Mouse (Mus musculus) lung, embryonic 14.5 days (tissue): ENCODE results near the gene Gm5148. TPM values are rescaled to one million over a fixed set of nuclear protein-coding genes. Genes with fewer than 3 reads are reported as not detected.
A peak's percentile ranks its signal among the peaks of the same experiment; 100 is the strongest.

ENCODE experiments used
- ATAC-seq: fragments of 200-750 bp; cut with Nextera tagmentation; 2 replicates; pipeline ENCODE4 v1.8.0; 2017; ENCODE audit warnings: mild to moderate bottlenecking, moderate TSS enrichment, moderate library complexity; ENCODE audit not compliant: insufficient read depth
- DNase-seq: peaks from one replicate; pipeline ENCODE4 v3.0.0-alpha.2; 2015
- H3K27ac ChIP-seq: fragments of 300-500 bp; sonication (generic); 2 replicates; pipeline ENCODE4 v1.5.1; 2014; ENCODE audit warnings: low read depth, mild to moderate bottlenecking, moderate library complexity
- H3K27me3 ChIP-seq: fragments of 300-500 bp; sonication (generic); 2 replicates; pipeline ENCODE4 v1.6.1; 2014; ENCODE audit warnings: low read length, control low read depth; ENCODE audit not compliant: insufficient read depth
- H3K36me3 ChIP-seq: fragments of 300-500 bp; sonication (generic); 2 replicates; pipeline ENCODE4 v1.6.1; 2014; ENCODE audit warnings: control low read depth; ENCODE audit not compliant: insufficient read depth
- H3K4me1 ChIP-seq: fragments of 300-500 bp; sonication (generic); 2 replicates; pipeline ENCODE4 v1.6.1; 2014; ENCODE audit warnings: antibody characterized with exemption, control low read depth; ENCODE audit not compliant: insufficient read depth
- H3K4me2 ChIP-seq: fragments of 300-500 bp; sonication (generic); 2 replicates; pipeline ENCODE4 v1.6.1; 2014; ENCODE audit warnings: mild to moderate bottlenecking
- H3K4me3 ChIP-seq: fragments of 300-500 bp; sonication (generic); 2 replicates; pipeline ENCODE4 v1.5.1; 2014; ENCODE audit warnings: low read depth, low read length
- H3K9ac ChIP-seq: fragments of 300-500 bp; sonication (generic); 2 replicates; pipeline ENCODE4 v1.6.1; 2014
- H3K9me3 ChIP-seq: fragments of 300-500 bp; sonication (generic); 2 replicates; pipeline ENCODE4 v1.6.1; 2016; ENCODE audit warnings: low read depth, low read length, control low read depth
- CTCF ChIP-seq: IDR thresholded peaks from 2 replicates; pipeline ENCODE4 v1.5.1; 2016; ENCODE audit warnings: antibody characterized with exemption, low read depth
- WGBS: fragments of 180-500 bp; shearing (Covaris S2); extraction: QIAGEN DNeasy Blood & Tissue Kit; methylation state at CpG from one replicate; pipeline ENCODE4 v1.1.7; 2014; 5-methylcytosine and 5-hydroxymethylcytosine counted together
- polyA plus RNA-seq: library from polyadenylated mRNA; unstranded; fragments of >200 nt; fragmentation: Nextera tagmentation; extraction: Ambion mirVana; gene quantifications from 2 replicates; pipeline ENCODE4 v1.2.1, GENCODE M21; 2014

Gene Gm5148
- polyA plus RNA-seq, 1 experiment from 2014 or later = 6.7 TPM

DNA sequence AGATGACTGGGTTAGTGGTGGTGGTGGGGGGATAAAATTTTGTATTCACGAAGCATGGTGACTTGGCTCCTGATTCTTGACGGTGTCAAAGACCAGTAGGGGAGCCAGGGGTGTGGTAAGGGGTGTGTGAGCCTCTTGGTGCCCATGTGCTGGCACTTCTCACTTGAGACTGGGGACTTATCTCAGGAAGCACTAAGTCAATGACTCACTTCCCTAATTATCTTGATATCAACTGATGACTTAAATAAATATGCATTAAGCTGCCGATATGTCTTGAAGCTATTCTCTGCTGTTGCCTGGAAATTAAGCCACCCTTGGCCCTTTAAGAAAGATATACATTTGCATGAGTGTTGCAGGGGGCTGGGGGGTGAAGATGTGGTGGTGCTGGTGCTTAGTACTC, 38.0 kb upstream of the Gm5148 start:
- Histone ChIP-seq H3K9ac (no peak overlapping the region), H3K27ac (no peak overlapping the region), H3K4me2 (no peak overlapping the region), H3K36me3 (no peaks in the 10 kb centered on the region), H3K9me3 (no peaks in the 10 kb centered on the region), H3K4me3 (no peak overlapping the region), H3K4me1 (peaks cover 2% of the 10 kb centered on the region), H3K27me3 (no peaks in the 10 kb centered on the region)
- ATAC-seq (no peak), DNase-seq (no peak)
- 67% methylated on average over 3 of the region's 3 CpGs for WGBS
- TF ChIP-seq CTCF = no peak

DNA sequence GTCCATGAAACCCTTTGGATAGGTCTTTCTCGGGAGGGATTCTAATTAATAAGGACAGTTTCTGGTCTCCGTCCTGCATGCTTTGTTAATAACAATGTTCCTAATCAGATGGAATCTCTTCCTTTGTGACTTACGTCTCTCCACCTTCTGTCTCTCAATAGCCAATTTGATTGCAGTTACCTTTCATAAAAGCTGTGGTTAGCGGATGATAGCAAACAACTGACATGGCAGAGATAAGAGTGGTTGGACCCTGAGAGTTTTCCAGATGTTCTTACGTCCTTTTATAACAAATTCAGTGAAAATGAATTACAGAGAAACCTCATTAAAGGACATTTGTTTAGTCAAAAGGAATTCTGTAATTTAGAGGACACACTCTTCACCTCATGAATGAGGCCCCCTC, 37.5 kb upstream of the Gm5148 start:
- DNase-seq (no peak), ATAC-seq (no peak)
- H3K27me3 ChIP-seq = no peaks in the 10 kb centered on the region
- no peak overlapping the region for H3K9ac ChIP-seq
- TF ChIP-seq CTCF = no peak
- H3K4me3 ChIP-seq = no peak overlapping the region
- WGBS = 71% methylated on average over 5 of the region's 5 CpGs
- H3K4me1 ChIP-seq = no peaks in the 10 kb centered on the region; the same call in 1 of the 2 replicates
- H3K4me2 ChIP-seq = no peak overlapping the region
- no peak overlapping the region for H3K27ac ChIP-seq
- no peaks in the 10 kb centered on the region for H3K9me3 ChIP-seq
- H3K36me3 ChIP-seq = no peaks in the 10 kb centered on the region

- DNase-seq (no peak), ATAC-seq (no peak)
- no peak for TF ChIP-seq CTCF
- Histone ChIP-seq H3K36me3 (no peaks in the 10 kb centered on the region), H3K27ac (no peak overlapping the region), H3K9me3 (no peaks in the 10 kb centered on the region; the same call in 1 of the 2 replicates), H3K4me3 (no peak overlapping the region), H3K27me3 (no peaks in the 10 kb centered on the region), H3K4me2 (no peak overlapping the region), H3K4me1 (no peaks in the 10 kb centered on the region; the same call in 1 of the 2 replicates), H3K9ac (no peak overlapping the region)
- WGBS = 71% methylated on average over 6 of the region's 6 CpGs
Measured at GRCm38 (mm10) chr3:37760866-37761265, 36.6 kb upstream of the Gm5148 start.

DNA sequence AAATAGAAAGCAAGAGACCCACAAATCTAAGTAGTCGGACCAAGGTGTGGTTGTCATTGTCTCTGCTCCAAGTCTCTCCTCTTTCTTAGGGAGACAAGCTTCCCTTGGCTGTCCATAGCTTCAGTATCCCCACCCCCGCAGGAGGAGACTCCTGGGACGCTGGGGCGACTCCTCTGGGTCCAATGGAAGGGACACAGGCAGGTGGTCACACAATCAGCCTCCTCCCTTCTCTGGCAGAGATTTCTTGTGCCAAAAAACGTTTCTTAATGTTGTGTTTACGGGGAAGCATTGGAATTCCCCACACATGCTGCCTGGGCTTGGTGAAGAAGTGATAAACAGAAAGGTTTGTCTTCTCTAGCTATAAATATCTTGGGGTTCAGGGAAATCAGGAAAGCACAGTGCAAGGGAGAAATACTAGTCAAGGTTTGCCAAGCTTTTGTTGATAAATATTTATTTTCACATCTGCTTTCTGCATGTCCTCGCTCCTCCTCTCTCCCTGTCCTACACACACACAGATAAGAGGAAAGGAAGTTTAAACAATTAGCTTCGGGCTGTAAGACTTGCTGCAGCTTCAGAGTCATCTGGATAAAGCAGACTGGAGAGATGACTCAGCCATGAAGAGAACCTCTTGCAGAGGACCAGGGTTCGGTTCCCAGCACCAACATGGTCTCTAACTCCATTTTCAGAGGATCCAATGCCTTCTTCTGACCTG, 34.5 kb upstream of the Gm5148 start:
- H3K4me2 ChIP-seq = peak overlapping the region; percentile 50
- H3K4me3 ChIP-seq = no peak overlapping the region
- no peak overlapping the region for H3K9ac ChIP-seq
- WGBS = 26% methylated on average over 9 of the region's 9 CpGs
- peak overlapping the region; percentile 19; the same call in 1 of the 2 replicates for H3K27ac ChIP-seq
- H3K36me3 ChIP-seq = no peaks in the 10 kb centered on the region
- peak; percentile 62; the same call in 1 of the 2 replicates for ATAC-seq
- no peak for TF ChIP-seq CTCF
- DNase-seq = peak; percentile 68
- no peaks in the 10 kb centered on the region for H3K27me3 ChIP-seq
- H3K4me1 ChIP-seq = no peaks in the 10 kb centered on the region; the same call in 1 of the 2 replicates
- no peaks in the 10 kb centered on the region; the same call in 1 of the 2 replicates for H3K9me3 ChIP-seq

GRCm38 (mm10) chr3:37758124-37758523, 33.8 kb upstream of the Gm5148 start:
- H3K27ac ChIP-seq = no peak overlapping the region
- peak overlapping the region; percentile 50 for H3K4me2 ChIP-seq
- 10% methylated on average over 12 of the region's 12 CpGs for WGBS
- H3K9me3 ChIP-seq = no peaks in the 10 kb centered on the region; the same call in 1 of the 2 replicates
- H3K4me1 ChIP-seq = no peaks in the 10 kb centered on the region; the same call in 1 of the 2 replicates
- H3K36me3 ChIP-seq = no peaks in the 10 kb centered on the region
- H3K9ac ChIP-seq = no peak overlapping the region
- H3K4me3 ChIP-seq = 0 out of 2 replicates have a peak overlapping the region, but pooled peaks have one; percentile 8
- TF ChIP-seq CTCF = peak; percentile 25; the same call in 1 of the 2 replicates
- H3K27me3 ChIP-seq = no peaks in the 10 kb centered on the region
- DNase-seq (peak; percentile 70), ATAC-seq (peak; percentile 69)

DNA sequence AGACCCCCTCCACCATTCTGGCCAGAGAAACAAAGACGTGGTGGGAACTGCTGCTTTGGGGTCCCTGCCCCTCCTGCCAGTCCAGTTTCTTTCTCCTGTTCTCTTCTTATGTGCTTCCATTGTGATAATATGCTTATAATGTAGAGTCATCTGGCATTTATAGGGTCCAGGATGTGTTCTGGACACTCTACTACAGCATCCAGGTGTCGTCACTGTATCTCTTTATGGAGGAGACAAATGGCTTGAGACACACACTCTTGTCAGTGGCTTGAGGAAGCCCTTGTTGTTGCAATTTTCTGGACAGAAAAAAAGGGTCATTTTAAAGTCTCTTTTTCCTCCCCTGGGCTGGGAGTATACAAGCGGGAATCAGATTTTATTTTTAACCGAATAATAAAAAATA, 33.3 kb upstream of the Gm5148 start:
- Histone ChIP-seq H3K4me3 (no peak overlapping the region), H3K27ac (no peak overlapping the region), H3K27me3 (no peaks in the 10 kb centered on the region), H3K9me3 (no peaks in the 10 kb centered on the region; the same call in 1 of the 2 replicates), H3K9ac (no peak overlapping the region), H3K36me3 (no peaks in the 10 kb centered on the region), H3K4me1 (no peaks in the 10 kb centered on the region; the same call in 1 of the 2 replicates), H3K4me2 (peak overlapping the region; percentile 50; the same call in 1 of the 2 replicates)
- WGBS = 32% methylated on average over 4 of the region's 4 CpGs
- TF ChIP-seq CTCF = no peak
- ATAC-seq = no peak
- DNase-seq = no peak

GRCm38 (mm10) chr3:37756005-37756404, 31.7 kb upstream of the Gm5148 start:
- Histone ChIP-seq H3K9ac (no peak overlapping the region), H3K9me3 (no peaks in the 10 kb centered on the region; the same call in 1 of the 2 replicates), H3K36me3 (no peaks in the 10 kb centered on the region), H3K27me3 (no peaks in the 10 kb centered on the region), H3K4me3 (no peak overlapping the region), H3K27ac (no peak overlapping the region), H3K4me2 (no peak overlapping the region), H3K4me1 (no peaks in the 10 kb centered on the region; the same call in 1 of the 2 replicates)
- no peak for TF ChIP-seq CTCF
- WGBS = 69% methylated on average over 2 of the region's 2 CpGs
- DNase-seq (no peak), ATAC-seq (no peak)
